Mouse (Mus musculus) embryonic stem cell, embryonic (primary cell): ENCODE measurements around the gene Erich3.

Source experiments
- CTCF ChIA-PET, 4 experiments: fragments of 300-600 bp in 2 of 4; fragments of 350-600 bp in 2 of 4; sonication (Branson Sonifier 250); formaldehyde crosslinking; loops; one replicate each; lab custom pipeline; 2022; ENCODE audit warnings: inconsistent platforms in 2 of 4; lab: Charles Lee
- POLR2A ChIA-PET, 4 experiments: fragments of 300-600 bp in 2 of 4; fragments of 350-600 bp in 2 of 4; sonication (Branson Sonifier 250); formaldehyde crosslinking; loops; one replicate each; lab custom pipeline; 2022; ENCODE audit warnings: antibody characterized with exemption in 4 of 4, inconsistent platforms in 1 of 4; lab: Charles Lee

The Erich3 gene

GRCm38 (mm10) chr3:154723198-154723597 lies 59.5 kb downstream of the Erich3 start:
- ChIA-PET CTCF (no interaction called here), POLR2A (no interaction called here)

- ChIA-PET POLR2A (no interaction called here), CTCF (no interaction called here)
Measured at GRCm38 (mm10) chr3:154731431-154731830, 67.8 kb downstream of the Erich3 start.

GRCm38 (mm10) chr3:154741496-154741895 lies 77.8 kb downstream of the Erich3 start:
- ChIA-PET POLR2A (no interaction called here), CTCF (no interaction called here)

DNA sequence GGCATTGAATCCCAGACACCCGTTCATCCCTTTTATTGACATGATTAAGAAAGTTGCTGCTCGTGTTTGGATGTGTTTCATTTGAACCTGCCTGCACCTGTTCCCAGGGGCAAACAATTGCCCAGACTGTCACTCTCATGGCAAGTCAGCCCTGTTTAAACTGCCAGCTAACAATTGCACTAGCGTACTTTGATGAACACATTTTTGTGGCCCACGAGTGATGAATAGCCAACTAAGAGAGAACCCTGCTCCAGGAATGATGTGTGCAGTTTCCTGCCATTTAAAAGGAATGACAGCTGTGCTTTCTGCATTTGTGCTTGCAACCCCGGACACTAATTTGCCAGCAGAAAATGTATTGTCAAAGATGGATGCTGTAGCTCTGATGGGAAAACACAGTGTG lies 79.3 kb downstream of the Erich3 start:
- ChIA-PET CTCF (no interaction called here), POLR2A (no interaction called here)

- CTCF ChIA-PET: interaction anchor here in 1 of 4 experiments (0.6 kb wide), 1 partner anchor 1115 kb away, joined by 4 read pairs; no protein-coding TSS in a partner anchor
- POLR2A ChIA-PET: no interaction called here
Measured at GRCm38 (mm10) chr3:154744317-154744716, 80.7 kb downstream of the Erich3 start.

DNA sequence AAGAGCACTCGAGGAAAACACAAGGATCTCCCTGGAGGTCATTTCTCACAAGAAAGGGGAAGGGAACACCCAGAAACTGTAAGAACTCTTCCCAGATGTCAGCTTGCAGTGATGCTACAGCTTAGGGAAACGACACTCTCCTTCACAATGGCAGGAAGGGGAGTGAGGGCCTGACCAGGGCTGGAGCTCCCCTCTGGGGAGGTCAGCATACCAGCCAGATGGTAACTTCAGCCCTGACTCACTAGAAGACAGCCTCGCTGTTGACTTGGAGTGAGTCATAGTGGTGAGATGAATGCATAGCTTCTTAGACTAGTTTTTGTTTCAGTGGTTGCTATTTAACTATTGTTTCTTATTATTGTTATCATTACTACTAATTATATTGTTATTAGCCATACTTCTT lies 90.8 kb downstream of the Erich3 start:
- ChIA-PET CTCF (no interaction called here), POLR2A (no interaction called here)

DNA sequence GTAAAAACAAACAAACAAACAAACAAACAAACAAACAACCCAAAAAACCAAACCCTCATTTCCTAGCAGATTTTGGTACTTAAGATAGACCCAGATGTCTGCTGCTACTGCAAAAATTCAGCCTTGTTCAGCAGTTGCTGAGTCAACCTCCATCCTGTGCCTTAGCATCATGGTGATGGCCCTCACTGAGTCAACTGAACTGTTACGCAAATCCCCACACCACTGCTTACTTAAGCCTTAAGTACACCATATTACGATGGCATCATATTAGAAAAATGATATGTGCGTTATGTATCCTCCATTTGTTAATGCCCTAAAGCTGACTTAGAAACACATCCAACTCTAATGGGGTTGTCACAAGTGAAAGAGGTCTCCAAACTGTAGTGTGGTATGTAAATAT lies 91.6 kb downstream of the Erich3 start:
- ChIA-PET POLR2A (no interaction called here), CTCF (interaction anchor here in 1 of 4 experiments (0.6 kb wide), 1 partner anchor 58 kb away, joined by 4 read pairs; no protein-coding TSS in a partner anchor)

DNA sequence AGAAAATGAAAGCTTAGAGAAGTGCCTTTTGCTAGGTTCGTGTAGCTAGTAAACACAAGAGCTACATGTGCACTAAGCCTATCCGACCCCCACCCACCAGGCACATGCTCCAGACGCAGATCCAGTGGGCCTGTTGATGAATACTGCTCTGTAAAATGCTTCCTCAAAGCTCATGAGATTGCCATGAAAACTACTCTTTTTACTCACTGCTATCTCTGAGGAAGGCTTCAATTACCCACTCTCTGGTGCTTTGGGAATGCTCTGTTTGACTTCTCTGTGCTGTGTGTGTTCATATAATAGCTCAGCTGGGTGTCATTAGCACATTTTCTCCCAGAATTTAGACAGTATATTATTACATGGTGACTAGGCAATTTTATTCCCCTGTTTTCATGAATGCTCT lies 94.4 kb downstream of the Erich3 start:
- ChIA-PET POLR2A (no interaction called here), CTCF (no interaction called here)

GRCm38 (mm10) chr3:154761108-154761507 lies 97.4 kb downstream of the Erich3 start:
- POLR2A ChIA-PET: no interaction called here
- CTCF ChIA-PET: interaction anchor here in 1 of 4 experiments (0.6 kb wide), 1 partner anchor 8 kb away, joined by 3 read pairs; no protein-coding TSS in a partner anchor

- CTCF ChIA-PET: interaction anchor here in 1 of 4 experiments (0.6 kb wide), 1 partner anchor 36 kb away, joined by 7 read pairs; no protein-coding TSS in a partner anchor
- POLR2A ChIA-PET: interaction anchor here in 1 of 4 experiments (0.7 kb wide), 1 partner anchor 16 kb away, joined by 3 read pairs; no protein-coding TSS in a partner anchor
Measured at GRCm38 (mm10) chr3:154763374-154763773, 99.7 kb downstream of the Erich3 start.

GRCm38 (mm10) chr3:154764115-154764514 lies 100.5 kb downstream of the Erich3 start:
- ChIA-PET CTCF (no interaction called here), POLR2A (no interaction called here)

DNA sequence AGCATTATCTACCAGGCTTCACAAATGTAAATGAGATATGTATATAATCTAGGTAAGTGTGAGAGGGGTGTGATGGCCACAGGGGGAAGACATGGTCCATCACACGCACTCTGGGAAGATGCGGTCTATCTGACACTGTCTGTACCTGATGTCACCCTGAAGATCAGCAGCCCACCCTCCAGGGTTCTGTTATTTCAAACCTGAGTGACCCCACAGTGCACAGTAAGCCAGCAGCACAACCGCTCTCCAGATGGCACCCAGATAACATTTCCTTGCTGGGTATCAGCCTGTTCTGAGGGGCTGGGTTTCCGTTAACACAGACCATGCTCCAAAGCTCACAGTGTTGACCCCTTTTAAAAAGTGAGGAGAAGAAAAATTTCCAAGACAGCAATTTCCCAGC lies 102.7 kb downstream of the Erich3 start:
- ChIA-PET POLR2A (no interaction called here), CTCF (no interaction called here)

DNA sequence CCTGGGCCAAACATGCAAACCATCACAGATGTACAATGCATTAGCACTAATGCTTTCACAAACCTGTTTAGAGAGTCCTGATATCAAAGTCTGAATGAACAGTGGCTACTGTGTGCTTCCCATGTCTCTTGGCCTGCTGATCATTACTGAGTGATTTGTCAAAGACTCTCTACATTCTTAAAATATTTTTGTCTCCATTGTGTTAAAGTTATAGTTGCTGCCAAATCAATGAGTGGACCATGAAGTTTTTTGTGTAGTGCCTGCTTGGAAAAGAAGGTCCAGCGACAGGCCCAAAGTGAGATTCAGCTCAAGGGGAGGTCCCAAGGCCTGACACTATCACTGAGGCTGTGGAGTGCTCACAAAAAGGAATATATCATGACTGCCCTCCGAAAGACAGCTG lies 108.0 kb downstream of the Erich3 start:
- ChIA-PET POLR2A (interaction anchor here in 1 of 4 experiments (0.7 kb wide), 1 partner anchor 15 kb away, joined by 3 read pairs; no protein-coding TSS in a partner anchor), CTCF (no interaction called here)

- ChIA-PET CTCF (no interaction called here), POLR2A (no interaction called here)
Measured at GRCm38 (mm10) chr3:154778836-154779595, 115.4 kb downstream of the Erich3 start.

- POLR2A ChIA-PET: interaction anchor here in 1 of 4 experiments (0.6 kb wide), 1 partner anchor 14 kb away, joined by 3 read pairs; no protein-coding TSS in a partner anchor
- CTCF ChIA-PET: interaction anchor here in 1 of 4 experiments (0.6 kb wide), 1 partner anchor 22 kb away, joined by 3 read pairs; no protein-coding TSS in a partner anchor
Measured at GRCm38 (mm10) chr3:154786354-154786753, 122.7 kb downstream of the Erich3 start.

- POLR2A ChIA-PET: no interaction called here
- CTCF ChIA-PET: interaction anchor here in 1 of 4 experiments (0.6 kb wide), 1 partner anchor 1310 kb away, joined by 3 read pairs; no protein-coding TSS in a partner anchor
Measured at GRCm38 (mm10) chr3:154787611-154788010, 124.0 kb downstream of the Erich3 start.

GRCm38 (mm10) chr3:154793571-154793970 lies 129.9 kb downstream of the Erich3 start:
- ChIA-PET POLR2A (no interaction called here), CTCF (no interaction called here)

DNA sequence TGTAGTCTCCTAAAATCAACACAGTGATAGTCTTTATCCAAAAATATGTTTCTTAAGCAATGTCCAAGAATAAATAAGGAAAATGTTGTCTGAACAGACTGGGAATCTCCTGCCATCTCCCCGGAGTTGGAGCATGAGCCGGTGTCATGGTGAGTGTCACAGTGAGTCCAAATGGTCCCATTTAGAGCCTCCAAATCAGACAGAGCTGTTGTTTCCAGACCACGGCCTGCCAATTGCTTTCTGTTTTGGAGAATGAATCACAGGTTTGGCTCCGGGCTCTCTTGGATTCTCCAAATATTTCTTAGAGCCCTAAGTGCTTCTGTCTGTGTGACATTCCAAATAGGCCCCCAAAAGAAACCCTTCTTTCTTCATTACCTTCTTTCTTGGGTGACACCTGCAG lies 135.1 kb downstream of the Erich3 start:
- CTCF ChIA-PET: interaction anchor here in 1 of 4 experiments (0.7 kb wide), 1 partner anchor 36 kb away, joined by 7 read pairs; no protein-coding TSS in a partner anchor
- POLR2A ChIA-PET: no interaction called here

DNA sequence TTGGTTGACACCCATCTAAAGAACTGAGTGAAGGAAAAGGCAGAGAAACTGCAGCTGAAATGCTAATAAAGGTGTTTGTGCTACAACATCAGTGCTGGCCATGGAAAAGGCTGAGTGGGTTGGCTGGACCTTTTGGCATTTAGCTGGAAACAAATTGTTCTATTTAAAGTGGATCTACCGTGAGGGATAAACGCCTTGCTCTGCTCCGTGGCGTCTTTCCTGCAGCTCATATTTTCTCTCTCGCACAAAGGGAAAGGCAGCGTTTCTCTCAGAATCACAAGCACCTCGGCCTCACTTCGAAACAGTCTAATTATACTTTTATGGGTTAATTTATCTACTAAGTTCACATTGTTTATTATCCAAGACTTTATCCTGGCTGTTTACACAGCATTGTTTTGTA lies 136.8 kb downstream of the Erich3 start:
- ChIA-PET POLR2A (no interaction called here), CTCF (no interaction called here)

DNA sequence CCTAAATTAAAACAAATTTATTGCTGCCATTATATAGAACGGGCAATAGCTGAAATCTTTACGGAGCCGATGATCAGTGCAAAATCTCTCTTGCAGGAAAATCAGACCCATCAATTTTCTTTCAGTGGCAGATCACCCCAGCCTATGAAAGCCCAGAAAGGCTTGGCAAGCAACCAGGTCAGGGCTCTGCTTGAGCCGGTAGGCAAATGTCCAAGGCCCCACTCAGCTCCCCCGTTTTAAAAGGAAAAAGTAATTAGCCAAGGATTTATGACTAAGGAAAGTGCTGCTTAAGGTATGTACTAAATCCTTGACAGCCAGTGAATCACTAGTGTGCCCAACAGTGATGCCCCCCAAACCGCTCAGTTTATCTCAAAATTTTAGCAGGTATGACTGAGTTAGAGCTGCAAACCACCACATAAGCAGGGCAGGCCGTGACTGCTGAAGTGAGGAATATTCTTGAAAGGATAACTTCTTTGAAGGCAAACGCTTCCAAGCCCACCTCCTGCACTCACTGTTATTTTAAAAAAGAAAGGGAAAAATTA lies 137.3 kb downstream of the Erich3 start:
- CTCF ChIA-PET: no interaction called here
- POLR2A ChIA-PET: no interaction called here
